Mouse (Mus musculus) large intestine, adult 2 months (tissue): ENCODE data around the gene Rgsl1. TPM values are rescaled to one million over a fixed set of nuclear protein-coding genes. Genes with fewer than 3 reads are reported as not detected.
"Not testable (repeated sequence)": the region's sequence is repeated elsewhere in the genome, so short reads cannot be mapped to it uniquely, and the experiment has no call there.

Source experiments
- DNase-seq: peaks from one replicate; pipeline ENCODE4 v3.0.0-alpha.2; 2012; ENCODE audit warnings: low read depth, low spot score
- WGBS: fragments of 180-500 bp; shearing (Covaris S2); methylation state at CpG from one replicate; pipeline ENCODE4 v1.1.7; 2018; 5-methylcytosine and 5-hydroxymethylcytosine counted together
- polyA plus RNA-seq: library from polyadenylated mRNA; depleted of rRNA; stranded (reverse); fragments of >200 nt; gene quantifications from 2 replicates; pipeline ENCODE4 v1.2.3, GENCODE M21; 2012; rRNA removed

The Rgsl1 gene
- 0.07 TPM in 1 of 2 replicates, not detected in the other for polyA plus RNA-seq

DNA sequence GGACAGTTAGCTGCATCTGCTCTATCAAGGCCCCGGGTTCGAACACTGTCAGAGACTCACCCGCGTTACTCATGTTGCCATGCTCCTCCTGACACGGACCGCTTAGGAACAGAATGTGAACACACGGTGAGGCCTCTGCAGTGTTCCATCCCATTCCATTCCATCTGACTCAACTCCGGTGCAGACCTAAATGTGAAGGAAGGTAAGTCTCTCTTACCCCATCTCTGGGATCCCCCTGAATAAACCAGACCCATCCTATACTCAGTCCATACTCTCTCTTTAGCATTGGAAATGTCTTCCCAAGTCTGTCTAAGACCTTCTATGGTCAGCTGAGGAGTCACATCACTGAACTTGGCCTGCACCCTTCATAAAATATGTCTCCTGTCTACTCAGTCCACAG lies at the start of gene Rgsl1:
Gene Rgsl1, minus strand, starts transcription at position 101 of the 400 bp plus-strand sequence.
- WGBS = 96% methylated on average over 8 of the region's 8 CpGs
- DNase-seq = no peak

DNA sequence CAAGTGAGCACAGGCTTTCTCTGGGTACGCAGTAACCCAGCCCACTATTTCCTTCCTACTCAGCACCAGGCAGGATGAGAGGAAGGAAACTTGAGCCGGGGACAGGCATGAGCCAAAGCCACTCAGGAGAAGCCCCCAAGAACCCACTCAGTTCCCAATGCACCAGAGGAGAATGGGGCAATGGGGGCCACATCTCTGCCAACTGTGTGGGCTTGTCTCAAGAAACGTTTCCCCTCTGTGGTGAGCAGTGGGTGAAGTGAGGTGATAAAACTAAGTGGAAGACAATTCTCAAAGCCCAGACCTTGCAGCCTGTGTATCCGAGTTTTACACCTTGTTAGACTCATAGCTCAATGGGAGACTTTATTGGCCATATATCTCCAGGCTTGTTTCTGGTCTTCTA lies 47.5 kb upstream of the Rgsl1 start, which contains the start of gene Teddm1a:
Gene Teddm1a, plus strand, starts transcription at position 301 of the 400 bp plus-strand sequence.
- 55% methylated on average over 4 of the region's 4 CpGs for WGBS
- no peak for DNase-seq

DNA sequence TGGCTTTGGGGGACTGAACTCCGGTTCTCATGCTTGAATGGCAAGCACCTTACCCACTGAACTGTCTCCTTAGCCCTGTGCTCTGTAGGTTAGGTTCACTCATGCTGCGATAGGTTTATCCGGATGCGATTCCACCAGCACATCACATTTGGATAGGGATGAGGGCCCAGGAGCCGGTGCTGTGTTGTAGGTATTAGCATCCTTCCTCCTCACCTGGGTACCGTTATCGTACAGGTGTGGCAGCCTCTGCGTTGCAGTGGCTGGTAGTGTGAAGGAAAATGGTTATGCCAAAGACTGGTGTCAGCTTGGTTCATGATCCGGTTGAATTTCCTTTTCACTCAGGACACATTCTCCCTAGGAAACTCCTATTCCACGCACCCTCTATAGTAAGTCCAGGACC lies 46.2 kb upstream of the Rgsl1 start:
- WGBS = 95% methylated on average over 10 of the region's 10 CpGs

DNA sequence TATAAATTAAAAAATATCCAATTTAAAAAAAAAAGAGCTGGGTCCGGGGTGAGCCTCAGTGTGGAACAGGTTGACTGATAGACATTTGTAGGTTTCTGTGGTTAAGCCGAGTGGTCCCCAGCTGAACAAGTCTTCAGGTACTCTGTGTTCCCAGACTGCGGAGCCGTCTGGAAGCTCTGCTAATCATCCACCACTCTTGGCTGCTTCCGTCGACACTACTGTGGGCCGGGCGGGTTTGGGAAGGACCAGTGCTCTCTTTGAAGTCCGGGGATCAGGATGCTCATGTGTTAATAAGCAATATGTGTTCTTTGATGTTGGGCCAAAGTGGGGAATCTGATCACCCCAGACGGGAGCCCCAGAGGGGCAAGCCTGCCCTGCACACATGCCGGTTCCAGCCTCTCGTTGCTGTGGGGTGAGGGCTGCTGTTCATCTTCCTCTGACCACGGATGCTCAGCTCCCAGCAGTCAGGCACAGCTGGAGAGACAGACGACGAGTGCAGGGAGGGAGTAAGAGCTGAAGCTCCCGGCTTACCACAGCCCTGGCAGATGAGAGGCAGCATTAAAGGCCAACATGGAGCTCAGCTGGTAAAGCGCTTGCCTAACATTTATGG lies 42.2 kb upstream of the Rgsl1 start:
- no peak for DNase-seq

More for the DNA sequence above, 46.2 kb upstream of the Rgsl1 start:
- DNase-seq = no peak

DNA sequence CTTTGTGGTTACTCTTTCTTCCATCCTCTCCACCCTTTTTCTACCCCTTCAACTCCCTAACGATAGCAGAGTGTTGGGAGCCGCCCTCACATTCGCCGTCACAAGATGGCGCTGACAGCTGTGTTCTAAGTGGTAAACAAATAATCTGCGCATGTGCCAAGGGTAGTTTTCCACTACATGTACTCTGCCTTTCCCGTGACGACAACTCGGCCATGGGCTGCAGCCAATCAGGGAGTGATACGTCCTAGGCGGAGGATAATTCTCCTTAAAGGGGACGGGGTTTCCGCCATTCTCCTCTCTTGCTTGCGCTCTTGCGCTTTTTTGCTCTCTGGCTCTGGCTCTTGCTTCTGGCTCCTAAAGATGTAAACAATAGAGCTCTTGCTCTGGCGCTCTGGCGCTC lies 36.4 kb upstream of the Rgsl1 start:
- WGBS = 96% methylated on average over 17 of the region's 17 CpGs
- not testable (repeated sequence) for DNase-seq

More for the DNA sequence above, 42.2 kb upstream of the Rgsl1 start:
- WGBS = 53% methylated on average over 17 of the region's 17 CpGs

DNA sequence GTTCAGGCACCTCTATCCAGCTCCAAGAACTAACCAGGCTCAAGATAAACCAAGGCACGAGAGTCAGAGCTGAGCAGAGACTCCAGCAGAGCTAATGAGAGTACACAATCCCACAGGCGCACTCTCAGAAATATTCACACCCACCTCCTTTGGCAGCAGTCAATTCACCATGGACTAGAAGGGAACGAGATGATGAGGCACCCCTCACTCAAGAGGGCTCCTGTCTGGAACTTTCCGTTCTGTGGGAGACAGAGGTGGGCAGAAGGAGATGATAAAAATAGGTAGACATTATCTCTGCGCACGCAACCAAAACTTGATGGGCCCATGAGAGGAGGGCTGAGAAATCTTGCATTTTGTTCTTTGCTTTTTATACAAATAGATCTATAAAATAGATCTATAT lies 30.1 kb upstream of the Rgsl1 start, which contains the start of gene Teddm1b:
Gene Teddm1b, plus strand, starts transcription at position 301 of the 400 bp plus-strand sequence.
- WGBS = 76% methylated on average over 6 of the region's 6 CpGs
- DNase-seq = no peak

DNA sequence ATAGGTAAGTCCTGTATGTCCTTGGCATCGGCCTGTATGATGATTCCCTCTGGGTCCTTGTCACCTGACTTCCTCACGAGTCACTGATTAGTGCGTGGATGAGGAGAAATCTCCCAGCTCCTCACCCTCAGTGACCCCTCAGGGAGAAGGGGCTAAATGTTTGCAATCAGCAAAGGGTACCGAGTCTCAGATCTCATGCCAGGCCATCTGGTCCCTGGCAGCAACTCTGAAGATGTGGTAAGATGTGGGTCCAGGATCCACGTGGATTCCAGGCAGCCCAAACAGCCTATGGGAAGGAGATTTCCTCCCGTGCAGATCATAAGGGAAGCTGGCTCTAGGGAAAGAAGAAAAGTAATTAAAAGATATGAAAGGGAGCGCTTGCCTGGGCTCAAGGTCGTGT lies 12.0 kb upstream of the Rgsl1 start:
- no peak for DNase-seq
- 74% methylated on average over 8 of the region's 8 CpGs for WGBS

DNA sequence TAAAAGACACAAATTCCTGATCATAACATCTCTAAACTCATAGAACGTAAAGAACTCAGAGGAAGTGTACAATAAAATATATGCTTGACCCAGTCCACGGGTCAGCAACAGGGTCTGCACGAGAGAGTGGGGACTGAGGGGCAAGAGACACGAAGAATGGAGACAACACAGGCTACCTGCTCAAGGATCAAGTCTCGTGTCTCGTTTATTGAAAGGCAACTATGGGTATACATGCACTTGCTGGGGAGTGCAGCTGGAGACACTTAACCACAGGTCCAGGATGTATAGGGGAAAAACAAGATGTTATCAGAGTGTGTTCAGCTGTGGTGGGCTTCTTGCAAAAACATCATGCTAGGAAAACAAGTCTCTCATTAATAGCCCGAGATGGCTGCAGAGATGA lies 8.8 kb upstream of the Rgsl1 start:
- 61% methylated on average over 7 of the region's 7 CpGs for WGBS
- not testable (repeated sequence) for DNase-seq

DNA sequence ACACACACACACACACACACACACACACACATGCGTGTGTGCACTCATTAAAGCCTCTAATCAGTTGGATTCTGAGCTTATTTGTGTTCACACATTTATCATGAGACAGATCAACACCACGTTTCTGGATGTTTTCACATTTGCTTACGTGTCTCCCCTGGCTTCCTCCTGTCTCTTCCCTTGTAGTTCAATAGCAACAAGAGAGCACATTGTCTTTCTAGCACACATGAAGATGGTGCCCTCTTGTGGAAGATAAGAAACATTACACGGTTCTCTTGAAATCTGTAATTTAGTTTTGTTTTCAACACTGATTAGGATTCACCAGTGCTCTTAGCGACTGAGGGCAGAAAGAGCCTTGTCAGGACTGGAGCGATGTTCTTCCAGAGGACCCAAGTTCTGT lies 2.9 kb upstream of the Rgsl1 start:
- DNase-seq = peak; percentile 7
- 22% methylated on average over 6 of the region's 6 CpGs for WGBS

DNA sequence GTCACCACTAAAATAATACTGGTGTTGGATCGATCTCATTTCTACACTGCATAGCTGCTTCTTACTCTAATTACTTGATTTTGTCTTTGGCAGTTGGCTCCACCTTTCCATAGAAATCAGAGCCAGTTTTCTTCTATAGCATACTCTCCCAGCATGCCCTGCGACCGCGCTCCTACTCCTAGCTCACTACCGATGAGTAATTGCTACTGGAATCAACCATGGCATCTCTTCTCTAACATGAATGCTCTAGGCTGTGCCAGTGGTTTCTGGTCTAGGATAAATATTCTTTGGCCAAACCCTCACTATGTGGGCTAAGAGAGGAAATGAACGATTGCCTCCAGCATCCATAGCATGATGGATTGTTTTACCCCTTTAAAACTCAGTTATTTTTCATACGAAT lies 2.5 kb upstream of the Rgsl1 start:
- DNase-seq = no peak
- 84% methylated on average over 7 of the region's 7 CpGs for WGBS

DNA sequence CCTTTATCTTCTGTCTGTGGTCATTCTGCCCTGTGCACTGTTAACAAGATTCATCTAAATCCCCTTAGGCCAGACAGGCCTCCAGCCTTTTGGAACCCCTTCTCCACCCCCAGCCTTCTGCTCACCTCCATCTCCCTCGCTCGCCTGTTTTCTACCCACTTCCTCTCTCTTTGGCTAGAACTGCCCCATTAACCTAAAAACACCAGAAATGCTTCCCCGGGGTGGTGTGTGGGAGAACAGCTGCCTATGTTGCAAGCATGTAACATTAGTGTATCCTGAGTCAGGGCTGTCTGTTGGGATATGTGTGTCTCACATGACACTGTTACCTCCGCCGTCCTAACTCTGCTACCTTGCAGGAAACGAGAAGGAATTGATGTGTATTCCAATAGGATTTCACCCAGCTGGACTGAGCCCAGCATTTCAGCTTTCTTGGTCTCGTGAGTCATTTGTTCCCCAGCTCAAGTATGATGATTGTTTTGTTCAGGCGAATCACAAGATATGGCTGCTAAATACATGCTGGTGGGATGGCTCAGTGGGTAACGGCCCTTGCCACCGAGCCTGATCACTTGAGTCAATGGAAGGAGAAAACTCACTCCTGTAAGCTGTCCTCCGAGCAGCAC lies 1.7 kb downstream of the Rgsl1 start:
- DNase-seq = no peak
- WGBS = 85% methylated on average over 11 of the region's 11 CpGs

DNA sequence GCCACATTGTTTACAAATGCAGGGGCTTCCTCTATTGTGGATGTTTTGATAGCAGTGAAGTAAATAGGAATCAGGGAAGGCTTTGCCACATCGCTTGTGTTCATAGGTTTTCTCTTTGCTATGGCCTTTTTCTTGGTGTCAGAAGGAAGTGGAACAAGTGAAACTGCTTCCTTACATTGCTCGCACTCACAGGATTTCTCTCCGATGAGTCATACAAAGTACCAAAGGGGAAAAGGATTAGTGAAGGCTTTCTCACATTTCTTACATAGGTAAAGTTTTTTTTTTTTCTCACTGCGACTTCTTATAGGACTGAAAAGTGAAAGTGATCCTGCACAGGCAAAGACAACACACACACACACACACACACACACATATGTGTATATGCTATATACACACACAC lies 7.9 kb downstream of the Rgsl1 start:
- 51% methylated on average over 4 of the region's 4 CpGs for WGBS
- no peak for DNase-seq

DNA sequence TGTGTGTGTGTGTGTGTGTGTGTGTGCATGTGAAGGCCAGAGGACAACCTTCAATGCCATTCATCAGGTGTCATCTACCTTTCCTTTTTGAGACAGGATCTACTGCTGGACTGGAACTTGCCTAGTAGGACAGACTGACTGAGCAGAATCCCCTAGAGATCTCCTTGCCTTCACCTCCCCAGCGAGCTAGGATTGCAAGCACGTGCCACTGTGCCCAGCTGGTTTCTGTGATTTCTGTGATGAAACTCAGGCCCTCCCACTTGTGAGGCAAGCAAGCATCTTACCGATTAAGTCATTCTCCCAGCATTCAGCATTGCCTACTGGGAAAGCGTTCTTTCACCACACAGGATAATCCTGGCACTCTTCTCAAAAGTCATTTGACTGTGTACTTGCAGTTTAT lies 13.2 kb downstream of the Rgsl1 start:
- no peak for DNase-seq
- 73% methylated on average over 4 of the region's 4 CpGs for WGBS

DNA sequence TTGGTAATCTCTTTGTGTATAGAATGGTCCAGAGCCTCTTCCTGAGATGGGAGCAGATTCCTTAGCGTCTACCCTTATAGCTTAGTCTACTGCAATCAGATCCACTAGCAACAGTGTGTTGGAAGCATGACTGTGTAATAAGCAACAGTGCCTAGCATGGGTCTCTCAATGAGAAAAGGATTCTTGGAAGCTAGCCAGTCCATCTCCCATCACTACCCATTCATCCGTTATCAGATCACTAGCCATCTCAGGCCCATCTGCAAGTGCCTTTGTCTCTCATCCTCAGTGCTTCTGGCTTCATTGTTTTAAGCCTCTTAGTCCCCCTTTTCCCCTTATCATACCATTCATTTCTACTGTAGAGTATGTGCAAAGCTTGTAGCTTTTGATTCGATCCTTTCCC lies 23.7 kb downstream of the Rgsl1 start:
- DNase-seq = no peak
- WGBS = 76% methylated on average over 3 of the region's 3 CpGs

DNA sequence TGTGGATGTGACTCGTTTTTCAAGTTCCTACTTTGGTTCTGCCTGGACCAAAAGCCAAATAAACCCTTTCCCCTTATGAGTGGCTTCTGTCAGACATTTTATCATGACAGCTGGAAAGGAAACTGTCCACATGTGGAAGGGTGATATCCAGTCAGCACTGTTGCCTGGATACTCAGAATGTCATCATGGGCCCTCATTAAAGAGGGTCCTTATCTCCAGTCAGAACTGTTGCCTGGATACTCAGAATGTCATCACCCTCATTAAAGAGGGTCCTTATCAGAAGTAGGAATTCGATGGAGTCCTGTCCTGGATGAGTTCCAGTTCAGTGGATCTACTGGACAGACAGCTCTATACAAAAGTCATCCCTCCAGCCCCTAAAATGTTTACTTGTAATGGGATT lies 29.7 kb downstream of the Rgsl1 start:
- DNase-seq = no peak
- 29% methylated on average over 2 of the region's 2 CpGs for WGBS

DNA sequence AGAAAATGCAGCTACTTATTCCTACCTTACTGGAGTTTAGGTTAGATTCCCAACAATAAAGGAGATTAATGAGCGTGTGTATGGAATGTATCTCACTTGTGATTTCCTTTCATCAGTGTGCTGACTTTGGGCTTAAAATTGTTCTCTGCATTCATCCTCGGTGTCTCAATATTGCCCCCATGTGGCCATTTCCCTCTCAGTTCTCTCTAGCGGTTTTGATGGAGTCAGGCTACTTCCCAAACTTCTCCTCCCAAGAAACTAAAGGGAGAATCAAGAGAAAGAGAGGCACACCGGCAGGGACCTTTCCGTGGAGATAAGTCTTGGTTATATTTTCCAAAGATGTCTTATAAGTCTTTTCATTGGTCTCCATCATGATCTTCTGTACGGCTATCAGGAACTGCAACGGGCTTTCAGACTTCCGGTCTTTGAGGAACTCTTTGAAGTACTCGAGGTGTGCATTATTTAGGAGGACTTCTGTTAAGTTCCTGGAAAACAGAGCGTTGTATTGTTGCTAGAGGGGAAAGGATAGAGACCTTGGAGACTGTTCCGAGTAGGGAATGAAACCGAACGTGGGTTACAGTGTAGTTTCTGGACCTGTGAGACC lies 36.5 kb downstream of the Rgsl1 start:
- DNase-seq = peak; percentile 61
- 36% methylated on average over 13 of the region's 13 CpGs for WGBS

DNA sequence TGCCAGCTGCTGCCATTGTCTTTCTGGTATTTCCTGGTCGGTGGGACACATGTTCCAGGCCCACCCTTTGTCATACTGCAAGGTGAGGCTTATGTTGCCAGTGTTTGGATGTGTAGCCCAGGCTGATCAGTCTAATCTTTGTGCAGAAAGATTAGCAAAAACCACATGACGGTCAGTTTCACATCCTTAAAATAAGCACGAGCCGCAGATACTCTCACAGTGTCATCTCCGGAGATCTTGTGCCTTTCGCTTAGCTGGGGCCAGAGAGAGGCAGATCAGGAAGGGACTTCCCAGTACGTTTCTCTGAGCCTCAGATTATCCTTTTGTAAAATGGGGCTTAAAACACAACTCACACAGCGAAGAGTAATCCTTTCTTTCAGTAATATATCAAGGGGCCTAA lies 40.4 kb downstream of the Rgsl1 start:
- WGBS = 82% methylated on average over 8 of the region's 8 CpGs
- no peak for DNase-seq

DNA sequence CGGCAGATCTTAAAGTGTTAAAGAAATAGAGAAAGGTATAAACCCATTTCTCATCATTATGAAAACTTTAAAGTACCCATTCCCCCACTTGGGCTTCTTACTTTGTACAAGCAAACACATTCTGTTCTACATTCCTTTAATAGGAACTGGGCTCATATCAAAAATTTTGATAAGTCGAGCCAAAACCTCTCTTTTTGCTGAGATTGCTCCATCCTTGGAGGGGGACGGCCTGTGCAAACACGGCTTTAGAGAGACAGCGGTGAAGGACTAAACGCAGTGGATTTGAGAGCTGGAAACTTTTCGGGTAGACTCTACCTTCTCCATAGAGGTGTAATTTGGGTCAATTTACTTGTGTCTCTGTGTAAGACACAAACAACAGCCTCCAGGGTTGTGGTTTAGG lies 41.3 kb downstream of the Rgsl1 start:
- no peak for DNase-seq
- 76% methylated on average over 7 of the region's 7 CpGs for WGBS

DNA sequence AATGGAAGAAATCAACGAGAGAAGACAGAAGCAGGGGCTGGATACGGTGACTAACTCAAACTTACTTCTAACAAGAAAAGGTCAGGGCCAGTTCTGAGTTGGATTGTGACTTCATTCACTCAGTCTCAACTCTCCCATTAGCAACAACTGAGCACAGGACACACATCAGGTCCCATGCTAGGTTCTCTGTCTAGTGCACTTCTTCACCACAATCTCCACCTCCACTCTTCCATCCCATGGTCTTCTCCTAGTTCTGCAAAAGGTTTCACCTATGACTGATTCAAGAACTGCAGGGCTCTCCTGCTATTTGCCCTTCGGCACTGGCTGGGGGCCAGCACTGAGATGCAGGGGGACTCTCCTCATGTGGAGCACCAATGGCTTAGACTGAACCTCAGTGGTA lies 49.7 kb downstream of the Rgsl1 start:
- no peak for DNase-seq
- 37% methylated on average over 3 of the region's 3 CpGs for WGBS

DNA sequence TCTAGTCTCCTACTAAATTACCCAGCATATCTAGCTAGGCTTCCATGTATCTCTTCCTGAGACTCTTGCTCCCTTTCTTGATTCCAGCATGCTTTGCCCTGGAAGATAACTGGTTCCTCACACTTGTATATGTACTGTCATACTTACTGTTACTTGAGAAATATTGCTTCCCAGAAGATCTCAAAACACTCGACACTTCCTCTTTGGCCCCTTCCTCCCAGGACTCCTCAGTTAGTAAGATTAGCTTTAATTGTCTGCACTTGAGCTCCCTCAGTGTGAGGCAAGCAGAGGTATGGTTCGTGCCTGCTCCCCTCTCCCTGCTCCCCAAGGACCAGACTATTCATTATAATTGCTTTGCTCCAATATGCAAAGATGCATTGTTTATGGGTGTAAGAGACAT lies 53.2 kb downstream of the Rgsl1 start:
- no peak for DNase-seq
- WGBS = 82% methylated on average over 2 of the region's 2 CpGs

DNA sequence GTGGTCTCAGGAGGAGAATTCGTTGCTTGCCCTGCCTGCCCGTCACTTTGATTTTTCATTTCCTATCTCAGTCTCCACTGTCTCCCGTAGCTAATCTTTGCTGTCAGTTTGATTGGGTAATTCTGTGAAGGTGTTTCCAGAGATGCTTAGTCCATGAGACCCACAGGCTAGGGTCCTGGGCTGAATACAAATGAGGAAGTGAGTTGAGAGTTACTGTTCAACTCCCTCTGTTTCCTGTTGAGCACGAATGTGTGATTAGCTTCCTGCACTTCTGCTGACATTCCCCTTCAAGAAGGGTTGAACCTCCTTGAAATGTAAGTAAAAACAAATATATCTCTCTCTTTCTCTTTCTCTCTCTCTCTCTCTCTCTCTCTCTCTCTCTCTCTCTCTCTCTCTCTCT lies 58.3 kb downstream of the Rgsl1 start:
- WGBS = 62% methylated on average over 4 of the region's 4 CpGs

More for the DNA sequence above, 58.3 kb downstream of the Rgsl1 start:
- no peak for DNase-seq
